Mouse (Mus musculus): ENCODE measurements around the gene Ang2. TPM values are rescaled to one million over a fixed set of nuclear protein-coding genes. Genes with fewer than 3 reads are reported as not detected.

Ang2 gene
- polyA plus RNA-seq, 1 experiment from 2014 or later: not detected

DNA sequence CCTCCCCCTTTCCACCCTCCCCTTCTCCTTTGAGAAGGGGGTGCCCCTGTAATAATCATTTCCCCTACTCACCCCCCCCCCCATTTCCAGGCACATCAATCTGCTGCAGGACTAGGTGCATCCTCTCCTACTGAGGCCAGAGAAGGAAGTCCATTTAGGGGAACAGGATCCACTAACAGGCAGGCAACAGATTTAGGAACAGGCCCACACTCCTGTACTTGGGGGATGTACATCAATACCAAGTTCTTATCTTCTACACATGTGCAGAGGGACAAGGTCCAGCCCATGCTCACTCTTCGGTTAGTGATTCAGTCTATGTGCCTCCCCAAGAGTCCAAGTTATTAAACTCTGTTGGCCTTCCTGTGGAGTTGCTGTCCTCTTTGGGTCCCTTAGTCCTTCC is 41.9 kb downstream of the Ang2 start:
- H3K9me3 ChIP-seq (ENCODE audit: control insufficient read depth, low read length): no peaks in the 10 kb centered on the region
- no peaks in the 10 kb centered on the region for H3K27me3 ChIP-seq (ENCODE audit: control insufficient read depth, insufficient read depth, low read length)
- 94% methylated on average over 1 of the region's 1 CpGs for WGBS
- H3K4me1 ChIP-seq (replicated peaks; ENCODE audit: control insufficient read depth, insufficient read depth, low read length): no peaks in the 10 kb centered on the region
- ATAC-seq (replicated peaks; ENCODE audit: low FRiP score): no peak
- H3K36me3 ChIP-seq (ENCODE audit: control insufficient read depth, insufficient read depth, low read length): no peaks in the 10 kb centered on the region
- H3K4me2 ChIP-seq (ENCODE audit: low read depth, low read length, severe bottlenecking): no peak overlapping the region
- no peak overlapping the region for H3K4me3 ChIP-seq (ENCODE audit: low read depth, low read length)
- no peak overlapping the region for H3K27ac ChIP-seq (ENCODE audit: low read depth, low read length)
- DNase-seq (ENCODE audit: low spot score): no peak
- no peak overlapping the region for H3K9ac ChIP-seq (ENCODE audit: low read length)

DNA sequence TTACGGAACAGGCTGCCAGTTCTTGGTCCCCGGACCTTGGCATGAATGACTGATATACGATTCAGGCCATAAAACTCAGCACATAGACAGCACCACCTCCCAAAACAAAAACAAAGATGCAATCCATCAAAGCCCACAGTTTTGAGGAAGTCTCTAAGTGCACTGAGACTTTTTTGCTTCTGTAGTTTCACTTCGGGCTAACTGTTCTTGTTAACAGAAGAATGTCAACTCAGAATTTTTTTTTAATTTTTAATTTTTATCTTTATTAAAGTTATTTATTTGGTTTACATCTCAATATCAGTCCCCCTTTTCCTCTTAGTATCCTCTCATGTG is 42.2 kb downstream of the Ang2 start:
- Histone ChIP-seq H3K4me2 (ENCODE audit: low read depth, low read length, severe bottlenecking) (no peak overlapping the region), H3K9ac (ENCODE audit: low read length) (no peak overlapping the region), H3K9me3 (ENCODE audit: control insufficient read depth, low read length) (no peaks in the 10 kb centered on the region), H3K27me3 (ENCODE audit: control insufficient read depth, insufficient read depth, low read length) (no peaks in the 10 kb centered on the region), H3K36me3 (ENCODE audit: control insufficient read depth, insufficient read depth, low read length) (no peaks in the 10 kb centered on the region), H3K4me3 (ENCODE audit: low read depth, low read length) (no peak overlapping the region), H3K4me1 (replicated peaks; ENCODE audit: control insufficient read depth, insufficient read depth, low read length) (no peaks in the 10 kb centered on the region), H3K27ac (ENCODE audit: low read depth, low read length) (no peak overlapping the region)
- WGBS: 89% methylated on average over 4 of the region's 4 CpGs
- DNase-seq (ENCODE audit: low spot score) (no peak), ATAC-seq (replicated peaks; ENCODE audit: low FRiP score) (no peak)

DNA sequence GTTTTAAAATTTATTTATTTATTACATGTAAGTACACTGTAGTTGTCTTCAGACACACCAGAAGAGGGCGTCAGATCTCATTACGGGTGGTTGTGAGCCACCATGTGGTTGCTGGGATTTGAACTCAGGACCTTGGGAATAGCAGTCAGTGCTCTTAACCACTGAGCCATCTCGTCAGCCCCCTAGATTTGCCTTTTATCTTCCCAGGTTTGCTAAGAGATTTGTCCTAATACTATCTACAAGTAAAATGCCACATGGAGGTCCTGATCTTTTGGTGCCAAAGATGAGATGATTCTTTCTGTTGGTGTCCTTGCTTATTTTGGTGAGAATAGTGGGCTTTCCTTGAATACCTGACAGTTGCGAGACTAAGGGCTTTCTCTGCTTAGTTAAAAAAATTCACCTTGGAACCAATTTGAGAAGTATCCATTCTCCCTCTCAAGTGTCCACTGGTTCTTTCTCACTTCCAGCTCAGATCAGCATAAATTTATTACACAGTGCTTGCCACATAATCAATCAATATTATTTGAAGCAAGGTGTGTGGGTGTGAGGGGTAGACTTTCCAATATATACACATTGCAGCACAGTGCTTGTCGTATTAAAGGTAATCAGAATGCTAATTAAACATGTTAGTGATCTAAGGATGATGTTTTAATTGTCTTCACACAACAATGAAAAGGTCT is 42.8 kb downstream of the Ang2 start:
- ATAC-seq (replicated peaks; ENCODE audit: low FRiP score) (no peak), DNase-seq (ENCODE audit: low spot score) (no peak)
- Histone ChIP-seq H3K4me1 (replicated peaks; ENCODE audit: control insufficient read depth, insufficient read depth, low read length) (no peaks in the 10 kb centered on the region), H3K36me3 (ENCODE audit: control insufficient read depth, insufficient read depth, low read length) (no peaks in the 10 kb centered on the region), H3K9ac (ENCODE audit: low read length) (no peak overlapping the region), H3K4me2 (ENCODE audit: low read depth, low read length, severe bottlenecking) (no peak overlapping the region), H3K27ac (ENCODE audit: low read depth, low read length) (no peak overlapping the region), H3K4me3 (ENCODE audit: low read depth, low read length) (no peak overlapping the region), H3K27me3 (ENCODE audit: control insufficient read depth, insufficient read depth, low read length) (no peaks in the 10 kb centered on the region), H3K9me3 (ENCODE audit: control insufficient read depth, low read length) (no peaks in the 10 kb centered on the region)
- WGBS: 92% methylated on average over 5 of the region's 5 CpGs

- H3K27ac ChIP-seq (ENCODE audit: low read depth, low read length): no peak overlapping the region
- no peak for DNase-seq (ENCODE audit: low spot score)
- H3K4me1 ChIP-seq (replicated peaks; ENCODE audit: control insufficient read depth, insufficient read depth, low read length): no peaks in the 10 kb centered on the region
- WGBS: 86% methylated on average over 5 of the region's 5 CpGs
- no peaks in the 10 kb centered on the region for H3K36me3 ChIP-seq (ENCODE audit: control insufficient read depth, insufficient read depth, low read length)
- H3K4me3 ChIP-seq (ENCODE audit: low read depth, low read length): no peak overlapping the region
- H3K4me2 ChIP-seq (ENCODE audit: low read depth, low read length, severe bottlenecking): no peak overlapping the region
- H3K9ac ChIP-seq (ENCODE audit: low read length): no peak overlapping the region
- no peak for ATAC-seq (replicated peaks; ENCODE audit: low FRiP score)
- no peaks in the 10 kb centered on the region for H3K9me3 ChIP-seq (ENCODE audit: control insufficient read depth, low read length)
- H3K27me3 ChIP-seq (ENCODE audit: control insufficient read depth, insufficient read depth, low read length): no peaks in the 10 kb centered on the region
Observed at GRCm38 (mm10) chr14:51152249-51152870, 46.6 kb downstream of the Ang2 start.

DNA sequence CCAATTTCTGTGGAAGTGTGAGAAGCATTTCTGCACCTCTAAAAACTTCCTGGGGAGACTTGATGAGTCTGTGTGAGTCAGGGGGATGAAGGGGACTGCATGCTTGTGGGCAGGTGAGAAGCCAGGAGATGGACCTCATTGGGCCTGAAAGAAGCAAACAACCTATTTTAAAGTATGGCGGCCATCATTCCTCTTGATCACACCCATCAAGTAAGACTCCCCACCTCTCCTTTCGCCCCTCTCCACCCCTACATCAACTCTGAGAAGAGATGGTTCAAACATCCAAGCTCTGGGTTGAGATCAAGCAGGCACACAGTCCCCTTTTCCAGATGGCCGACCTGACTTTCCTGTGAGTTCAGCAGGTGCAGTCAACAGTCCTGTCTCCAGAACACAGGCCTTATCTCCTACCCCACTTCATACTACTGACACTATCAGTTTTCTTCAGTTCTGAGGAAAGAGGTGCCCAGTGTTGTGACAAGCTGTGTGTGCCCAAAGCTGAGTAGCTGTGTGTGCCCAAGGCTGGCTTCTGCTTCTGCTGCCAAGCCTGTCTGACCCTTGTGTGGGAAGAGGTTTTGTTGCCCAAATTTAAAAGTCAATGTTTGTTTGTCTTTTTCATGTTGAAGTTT is 48.6 kb downstream of the Ang2 start:
- Histone ChIP-seq H3K4me1 (replicated peaks; ENCODE audit: control insufficient read depth, insufficient read depth, low read length) (no peaks in the 10 kb centered on the region), H3K27me3 (ENCODE audit: control insufficient read depth, insufficient read depth, low read length) (no peaks in the 10 kb centered on the region), H3K4me2 (ENCODE audit: low read depth, low read length, severe bottlenecking) (no peak overlapping the region), H3K27ac (ENCODE audit: low read depth, low read length) (no peak overlapping the region), H3K36me3 (ENCODE audit: control insufficient read depth, insufficient read depth, low read length) (no peaks in the 10 kb centered on the region), H3K9ac (ENCODE audit: low read length) (no peak overlapping the region), H3K4me3 (ENCODE audit: low read depth, low read length) (no peak overlapping the region), H3K9me3 (ENCODE audit: control insufficient read depth, low read length) (no peaks in the 10 kb centered on the region)
- WGBS: 89% methylated on average over 3 of the region's 3 CpGs
- DNase-seq (ENCODE audit: low spot score) (no peak), ATAC-seq (replicated peaks; ENCODE audit: low FRiP score) (no peak)

- no peak overlapping the region for H3K27ac ChIP-seq (ENCODE audit: low read depth, low read length)
- no peaks in the 10 kb centered on the region for H3K36me3 ChIP-seq (ENCODE audit: control insufficient read depth, insufficient read depth, low read length)
- no peaks in the 10 kb centered on the region for H3K4me1 ChIP-seq (replicated peaks; ENCODE audit: control insufficient read depth, insufficient read depth, low read length)
- H3K27me3 ChIP-seq (ENCODE audit: control insufficient read depth, insufficient read depth, low read length): no peaks in the 10 kb centered on the region
- H3K4me3 ChIP-seq (ENCODE audit: low read depth, low read length): no peak overlapping the region
- H3K4me2 ChIP-seq (ENCODE audit: low read depth, low read length, severe bottlenecking): no peak overlapping the region
- ATAC-seq (replicated peaks; ENCODE audit: low FRiP score): no peak
- no peak for DNase-seq (ENCODE audit: low spot score)
- no peaks in the 10 kb centered on the region for H3K9me3 ChIP-seq (ENCODE audit: control insufficient read depth, low read length)
- 69% methylated on average over 5 of the region's 5 CpGs for WGBS
- no peak overlapping the region for H3K9ac ChIP-seq (ENCODE audit: low read length)
Observed at GRCm38 (mm10) chr14:51149164-51149563, 49.8 kb downstream of the Ang2 start.

DNA sequence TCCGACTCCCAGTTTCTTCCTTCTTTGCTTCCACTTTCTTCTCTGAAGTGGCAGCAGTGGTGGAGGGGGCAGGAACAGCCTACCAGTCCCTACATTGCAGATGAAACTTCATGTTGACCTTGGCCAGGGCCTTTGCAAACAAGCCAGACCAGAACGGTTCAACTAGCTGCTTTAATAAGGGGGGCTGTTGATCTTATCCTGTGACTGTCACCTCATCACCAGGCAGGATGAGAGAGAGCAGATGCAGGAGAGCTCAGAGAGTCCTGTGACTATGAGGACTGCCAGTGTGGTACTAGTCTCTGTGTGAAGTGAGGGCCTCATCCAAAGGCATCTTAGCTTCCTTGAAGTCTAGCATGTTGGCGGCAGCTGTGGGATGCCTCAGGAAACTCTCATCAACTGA is 50.9 kb downstream of the Ang2 start:
- Histone ChIP-seq H3K27ac (ENCODE audit: low read depth, low read length) (no peak overlapping the region), H3K4me2 (ENCODE audit: low read depth, low read length, severe bottlenecking) (no peak overlapping the region), H3K4me3 (ENCODE audit: low read depth, low read length) (no peak overlapping the region), H3K36me3 (ENCODE audit: control insufficient read depth, insufficient read depth, low read length) (no peaks in the 10 kb centered on the region), H3K9ac (ENCODE audit: low read length) (no peak overlapping the region), H3K4me1 (replicated peaks; ENCODE audit: control insufficient read depth, insufficient read depth, low read length) (no peaks in the 10 kb centered on the region), H3K27me3 (ENCODE audit: control insufficient read depth, insufficient read depth, low read length) (no peaks in the 10 kb centered on the region), H3K9me3 (ENCODE audit: control insufficient read depth, low read length) (no peaks in the 10 kb centered on the region)
- WGBS: 84% methylated on average over 3 of the region's 3 CpGs
- ATAC-seq (replicated peaks; ENCODE audit: low FRiP score): no peak
- DNase-seq (ENCODE audit: low spot score): no peak

- Histone ChIP-seq H3K27me3 (ENCODE audit: control insufficient read depth, insufficient read depth, low read length) (no peaks in the 10 kb centered on the region), H3K36me3 (ENCODE audit: control insufficient read depth, insufficient read depth, low read length) (no peaks in the 10 kb centered on the region), H3K9me3 (ENCODE audit: control insufficient read depth, low read length) (no peaks in the 10 kb centered on the region), H3K9ac (ENCODE audit: low read length) (no peak within 1 kb of the TSS), H3K4me2 (ENCODE audit: low read depth, low read length, severe bottlenecking) (no peak within 1 kb of the TSS), H3K4me3 (ENCODE audit: low read depth, low read length) (no peak within 1 kb of the TSS), H3K27ac (ENCODE audit: low read depth, low read length) (no peak within 1 kb of the TSS), H3K4me1 (replicated peaks; ENCODE audit: control insufficient read depth, insufficient read depth, low read length) (no peaks in the 10 kb centered on the region)
- ATAC-seq (replicated peaks; ENCODE audit: low FRiP score) (no peak), DNase-seq (ENCODE audit: low spot score) (no peak)
- WGBS: 51% methylated on average over 2 of the region's 2 CpGs
Observed at GRCm38 (mm10) chr14:51146685-51147084, 52.3 kb downstream of the Ang2 start, which contains the start of gene Rnase1. Gene Rnase1, minus strand, starts transcription at chr14:51146785.

- no peak overlapping the region for H3K4me3 ChIP-seq (ENCODE audit: low read depth, low read length)
- H3K27me3 ChIP-seq (ENCODE audit: control insufficient read depth, insufficient read depth, low read length): no peaks in the 10 kb centered on the region
- DNase-seq (ENCODE audit: low spot score): no peak
- no peak for ATAC-seq (replicated peaks; ENCODE audit: low FRiP score)
- 88% methylated on average over 6 of the region's 6 CpGs for WGBS
- H3K36me3 ChIP-seq (ENCODE audit: control insufficient read depth, insufficient read depth, low read length): no peaks in the 10 kb centered on the region
- no peak overlapping the region for H3K4me2 ChIP-seq (ENCODE audit: low read depth, low read length, severe bottlenecking)
- H3K9me3 ChIP-seq (ENCODE audit: control insufficient read depth, low read length): no peaks in the 10 kb centered on the region
- no peaks in the 10 kb centered on the region for H3K4me1 ChIP-seq (replicated peaks; ENCODE audit: control insufficient read depth, insufficient read depth, low read length)
- H3K27ac ChIP-seq (ENCODE audit: low read depth, low read length): no peak overlapping the region
- H3K9ac ChIP-seq (ENCODE audit: low read length): no peak overlapping the region
Observed at GRCm38 (mm10) chr14:51145521-51145920, 53.4 kb downstream of the Ang2 start.
